In the genomic region with DNA sequence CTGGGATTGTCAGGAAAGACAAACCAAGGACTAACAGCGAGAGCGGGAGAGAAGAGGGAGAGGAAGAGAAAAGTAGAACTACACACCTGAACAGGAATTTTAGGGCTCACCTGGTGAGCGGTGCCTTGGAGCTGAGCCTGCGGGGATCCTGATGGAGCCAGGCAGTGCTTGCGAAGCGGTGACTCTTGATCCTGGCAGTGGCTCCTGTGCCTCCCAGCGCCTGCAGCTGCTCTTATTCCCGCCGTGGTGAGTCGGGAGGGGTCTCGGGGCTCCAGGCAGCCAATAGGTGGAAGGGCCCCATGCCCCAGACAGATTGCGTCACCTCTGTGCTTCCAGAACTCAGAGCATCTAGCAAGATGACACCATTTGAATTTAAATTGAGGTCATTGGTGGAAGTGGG, we compare ENCODE assay signal across 8 mouse cellular contexts. TPM values are rescaled to one million over a fixed set of nuclear protein-coding genes. Genes with fewer than 3 reads are reported as not detected.
A peak's percentile ranks its signal among the peaks of the same experiment; 100 is the strongest.
DNase-seq lines count a peak whose midpoint lies in the region; ATAC-seq and TF ChIP-seq lines count a peak whose summit lies in the region.

TSS of gene Calca (minus strand) at position 256 of the 400 bp plus-strand sequence.

- peak within 1 kb of the TSS; percentile 63 for H3K4me3 ChIP-seq in heart, embryonic 10.5 days
- H3K4me3 ChIP-seq in CH12.LX (replicated peaks in 1 of 3; ENCODE audit: low read depth in 2 of 3, low read length in 2 of 3, poor library complexity in 1 of 3): no peak within 1 kb of the TSS
- H3K4me3 ChIP-seq in hindbrain, embryonic 10.5 days: peak within 1 kb of the TSS; percentile 57
- peak within 1 kb of the TSS; percentile 37 for H3K4me3 ChIP-seq in liver, embryonic 13.5 days (replicated peaks)
- H3K4me3 ChIP-seq in neural tube, embryonic 15.5 days (replicated peaks): peak within 1 kb of the TSS; percentile 42

- TF ChIP-seq EP300 in CH12.LX (IDR thresholded peaks at IDR 0.05; ENCODE audit: low read length): no peak

- H3K9ac ChIP-seq in CH12.LX (ENCODE audit: insufficient read depth, low read depth): no peak within 1 kb of the TSS
- H3K9ac ChIP-seq in liver, embryonic 13.5 days: no peak within 1 kb of the TSS
- H3K9ac ChIP-seq in neural tube, embryonic 15.5 days (replicated peaks): peak within 1 kb of the TSS; percentile 35

- WGBS in heart, embryonic 10.5 days: under 1% methylated on average over 12 of the region's 12 CpGs
- under 1% methylated on average over 12 of the region's 12 CpGs for WGBS in hindbrain, embryonic 10.5 days
- 3% methylated on average over 12 of the region's 12 CpGs for WGBS in liver, embryonic 13.5 days (ENCODE audit: insufficient replicate concordance)
- WGBS in neural tube, embryonic 15.5 days: 0% methylated on average over 12 of the region's 12 CpGs

- no peak for ATAC-seq in liver, embryonic 13.5 days (ENCODE audit: low read depth)
- peak; percentile 72 for ATAC-seq in neural tube, embryonic 15.5 days (ENCODE audit: low FRiP score)

- intact Hi-C loops in heart, postnatal 36 days (cut with DNase I): loop anchor here (5.0 to 10.0 kb wide), 3 partner anchors 54 to 361 kb away; partner anchors contain the start of gene Psma1

- no peaks in the 10 kb centered on the region for H3K79me2 ChIP-seq in CH12.LX (replicated peaks; ENCODE audit: control insufficient read depth, extremely low read depth, insufficient read depth, poor library complexity, severe bottlenecking)

- no peak for TF ChIP-seq RAD21 in CH12.LX (IDR thresholded peaks at IDR 0.05; ENCODE audit: low read depth, low read length)

- H3K4me1 ChIP-seq in heart, embryonic 10.5 days: peaks cover 8% of the 10 kb centered on the region
- H3K4me1 ChIP-seq in CH12.LX (ENCODE audit: control insufficient read depth in 1 of 2, insufficient read depth in 2 of 2): peaks cover 3 to 16% of the 10 kb centered on the region in 2 experiments; a peak in 3 of 4 replicates
- H3K4me1 ChIP-seq in hindbrain, embryonic 10.5 days (replicated peaks): peaks cover 12% of the 10 kb centered on the region
- H3K4me1 ChIP-seq in liver, embryonic 13.5 days (replicated peaks): 0 out of 2 replicates have a peak, but pooled peaks cover 3% of the 10 kb centered on the region
- peaks cover 13% of the 10 kb centered on the region for H3K4me1 ChIP-seq in neural tube, embryonic 15.5 days

- no peaks in the 10 kb centered on the region for H3K36me3 ChIP-seq in heart, embryonic 10.5 days
- H3K36me3 ChIP-seq in CH12.LX (replicated peaks in 1 of 2; ENCODE audit: control insufficient read depth in 1 of 2, insufficient read depth in 1 of 2, low read length in 1 of 2): no peaks in the 10 kb centered on the region
- no peaks in the 10 kb centered on the region for H3K36me3 ChIP-seq in hindbrain, embryonic 10.5 days
- no peaks in the 10 kb centered on the region for H3K36me3 ChIP-seq in liver, embryonic 13.5 days
- no peaks in the 10 kb centered on the region for H3K36me3 ChIP-seq in neural tube, embryonic 15.5 days

- dilution Hi-C loops in CH12.LX (cut with MboI; ENCODE audit: extremely low pct_ligation_motif_present, extremely low pct_unique_long_range_greater_than_20kb, low sequenced_read_pairs): no loop called here

- in situ Hi-C loops in CH12.LX (cut with MboI; ENCODE audit: low pct_ligation_motif_present, low pct_unique_long_range_greater_than_20kb, low sequenced_read_pairs): loop anchor here (25.0 kb wide), 2 partner anchors 374 to 574 kb away; partner anchors contain the start of gene Copb1

- TF ChIP-seq POLR2A in CH12.LX (IDR thresholded peaks at IDR 0.05; ENCODE audit: low read depth, low read length): no peak

- DNase-seq in heart, embryonic 10.5 days (ENCODE audit: low spot score): no peak
- no peak for DNase-seq in heart, postnatal 36 days
- DNase-seq in CH12.LX (ENCODE audit: extremely low read depth): no peak
- DNase-seq in cerebellum, postnatal 36 days: peak; percentile 25 to 28
- peak; percentile 59 for DNase-seq in hindbrain, embryonic 10.5 days (ENCODE audit: low spot score)
- no peak for DNase-seq in liver, embryonic 13.5 days
- DNase-seq in frontal cortex, postnatal 14 days (ENCODE audit: low spot score in 2 of 2): no peak

- no peak for TF ChIP-seq CTCF in CH12.LX (conservative IDR thresholded peaks at IDR 0.05 in 1 of 2, IDR thresholded peaks at IDR 0.05 in 1 of 2; ENCODE audit: low read depth in 2 of 2, low read length in 2 of 2)

- H3K4me2 ChIP-seq in CH12.LX (ENCODE audit: insufficient read depth, low read depth, poor library complexity, severe bottlenecking): 0 out of 2 replicates have a peak within 1 kb of the TSS, but pooled peaks have one; percentile 14
- peak within 1 kb of the TSS; percentile 53 for H3K4me2 ChIP-seq in liver, embryonic 13.5 days
- peak within 1 kb of the TSS; percentile 93 for H3K4me2 ChIP-seq in neural tube, embryonic 15.5 days

- no peaks in the 10 kb centered on the region for H3K9me3 ChIP-seq in heart, embryonic 10.5 days
- H3K9me3 ChIP-seq in CH12.LX (replicated peaks; ENCODE audit: low read length): no peaks in the 10 kb centered on the region
- H3K9me3 ChIP-seq in hindbrain, embryonic 10.5 days: no peaks in the 10 kb centered on the region
- H3K9me3 ChIP-seq in liver, embryonic 13.5 days (replicated peaks): no peaks in the 10 kb centered on the region
- H3K9me3 ChIP-seq in neural tube, embryonic 15.5 days (replicated peaks): no peaks in the 10 kb centered on the region

- H3K27me3 ChIP-seq in heart, embryonic 10.5 days (ENCODE audit: insufficient read depth, poor library complexity, severe bottlenecking): peaks cover 34% of the 10 kb centered on the region
- H3K27me3 ChIP-seq in CH12.LX (replicated peaks): no peaks in the 10 kb centered on the region
- H3K27me3 ChIP-seq in hindbrain, embryonic 10.5 days (ENCODE audit: insufficient read depth, poor library complexity, severe bottlenecking): peaks cover 30% of the 10 kb centered on the region
- peaks cover 52% of the 10 kb centered on the region for H3K27me3 ChIP-seq in liver, embryonic 13.5 days
- H3K27me3 ChIP-seq in neural tube, embryonic 15.5 days (replicated peaks): peaks cover 10% of the 10 kb centered on the region; the same call in 1 of the 2 replicates

- H3K27ac ChIP-seq in heart, embryonic 10.5 days: no peak within 1 kb of the TSS
- no peak within 1 kb of the TSS for H3K27ac ChIP-seq in CH12.LX (ENCODE audit: insufficient read depth, low read depth)
- H3K27ac ChIP-seq in hindbrain, embryonic 10.5 days: peak within 1 kb of the TSS; percentile 56; the same call in 1 of the 2 replicates
- no peak within 1 kb of the TSS; the same call in 1 of the 2 replicates for H3K27ac ChIP-seq in liver, embryonic 13.5 days
- H3K27ac ChIP-seq in neural tube, embryonic 15.5 days (replicated peaks): no peak within 1 kb of the TSS

TF ChIP-seq in CH12.LX, 34 proteins besides CTCF, POLR2A, EP300 and RAD21:
- no peak for TF ChIP-seq MAZ (IDR thresholded peaks at IDR 0.05; ENCODE audit: low read depth, low read length)

RNA-seq across cellular contexts. Expression of gene Calca, which starts in this region (rescaled TPM):
- polyA plus RNA-seq in heart, embryonic 10.5 days (2016; fragmentation: Nextera tagmentation; extraction: Ambion mirVana): 3.1 and 13.1 TPM in 2 replicates
- not detected for total RNA-seq in heart, postnatal 36 days (2021)
- total RNA-seq in CH12.LX (2012; rRNA removed) (not detected in 2 replicates), CH12.LX (2014; rRNA removed) (not detected in 2 replicates)
- polyA plus RNA-seq in CH12.LX (2012; ENCODE audit: insufficient read length, low read depth): not detected in 2 replicates
- polyA plus RNA-seq in hindbrain, embryonic 10.5 days (2016; fragmentation: Nextera tagmentation; extraction: Ambion mirVana): 5.7 and 12.9 TPM in 2 replicates
- not detected in 2 replicates for polyA plus RNA-seq in liver, embryonic 13.5 days (2015; fragmentation: Nextera tagmentation; extraction: Ambion mirVana)
- 33.4 and 53.1 TPM in 2 replicates for polyA plus RNA-seq in neural tube, embryonic 15.5 days (2015; fragmentation: Nextera tagmentation; extraction: Ambion mirVana)

Comparison
In these comparisons a context has a peak if more than half of its experiments do, and no peak if none do; other contexts are left out.
1. DNase-seq: peak in cerebellum, postnatal 36 days (2 of 2) and hindbrain, embryonic 10.5 days (single experiment); none in heart, embryonic 10.5 days (single experiment), heart, postnatal 36 days (0 of 2), CH12.LX (single experiment), liver, embryonic 13.5 days (single experiment) and frontal cortex, postnatal 14 days (0 of 2).
2. H3K4me3 ChIP-seq: peak in heart, embryonic 10.5 days (single experiment), hindbrain, embryonic 10.5 days (single experiment), liver, embryonic 13.5 days (single experiment) and neural tube, embryonic 15.5 days (single experiment); none in CH12.LX (0 of 3).
3. H3K4me2 ChIP-seq: peak in every context shown above with its lines; median percentile 93 in neural tube, embryonic 15.5 days; 53 in liver, embryonic 13.5 days; 14 in CH12.LX.